Comparison of ENCODE assay signal across 12 mouse cellular contexts in the genomic region with DNA sequence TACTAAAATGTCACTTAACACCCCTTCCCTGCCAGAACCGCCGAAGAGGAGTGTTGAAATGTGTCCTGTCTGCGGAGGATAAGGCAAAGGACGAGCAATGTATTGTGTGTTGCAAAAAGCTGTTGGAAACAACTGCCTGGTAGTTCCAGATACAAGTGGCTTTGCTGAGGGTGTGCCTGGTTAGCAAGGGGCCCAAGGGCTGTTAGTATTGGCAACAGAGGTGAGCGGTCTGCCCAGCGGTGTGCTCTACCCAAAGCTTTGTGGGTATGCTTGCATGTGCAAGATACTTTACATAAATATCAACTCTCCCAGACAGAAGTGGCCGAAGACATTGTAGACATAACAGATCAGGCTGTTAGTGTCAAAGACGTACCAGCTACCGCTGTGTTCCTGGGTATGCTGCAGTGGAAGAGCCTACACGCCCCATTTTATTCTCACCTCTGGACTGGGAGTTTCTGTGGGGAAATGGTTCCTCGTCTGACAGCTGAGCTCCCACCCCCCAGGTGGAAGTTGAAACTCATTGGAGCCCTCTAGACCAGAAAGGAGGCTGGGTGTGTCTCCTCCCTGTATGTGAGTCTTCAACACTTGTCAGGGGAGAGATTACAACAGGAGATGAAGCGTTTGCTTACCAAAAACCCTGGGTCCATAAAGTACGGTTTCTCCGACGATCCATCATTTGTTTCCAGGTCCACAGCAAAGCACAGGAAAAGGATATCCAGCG. TPM values are rescaled to one million over a fixed set of nuclear protein-coding genes. Genes with fewer than 3 reads are reported as not detected.
A peak's percentile ranks its signal among the peaks of the same experiment; 100 is the strongest.
DNase-seq lines count a peak whose midpoint lies in the region; ATAC-seq lines count a peak whose summit lies in the region.
"Had no signal": no experiment of that assay in that cellular context is flagged by ENCODE, and none has a peak within 500 bp of the region (broad histone marks: within the 10 kb centered on the region; RNA-seq: fewer than 3 reads in every experiment).

No protein-coding gene starts in this region.

- WGBS in embryonic facial prominence, embryonic 15.5 days, result 79% methylated on average over 16 of the region's 16 CpGs
- 90% methylated on average over 16 of the region's 16 CpGs for WGBS in embryonic facial prominence, embryonic 10.5 days
- 32% methylated on average over 16 of the region's 16 CpGs for WGBS in liver, embryonic 16.5 days (ENCODE audit: insufficient replicate concordance)
- 92% methylated on average over 16 of the region's 16 CpGs for WGBS in hindbrain, embryonic 10.5 days

- H3K9me3 ChIP-seq in embryonic facial prominence, embryonic 15.5 days (replicated peaks), result no peaks in the 10 kb centered on the region
- no peaks in the 10 kb centered on the region for H3K9me3 ChIP-seq in embryonic facial prominence, embryonic 10.5 days
- H3K9me3 ChIP-seq in liver, embryonic 16.5 days (replicated peaks; ENCODE audit: control insufficient read depth, low read length), result no peaks in the 10 kb centered on the region
- H3K9me3 ChIP-seq in hindbrain, embryonic 10.5 days, result no peaks in the 10 kb centered on the region
- H3K9me3 ChIP-seq: midbrain, embryonic 10.5 days had no signal

- H3K36me3 ChIP-seq in embryonic facial prominence, embryonic 15.5 days, result peaks cover 49% of the 10 kb centered on the region
- H3K36me3 ChIP-seq in embryonic facial prominence, embryonic 10.5 days (replicated peaks), result peaks cover 64% of the 10 kb centered on the region
- peaks cover 11% of the 10 kb centered on the region for H3K36me3 ChIP-seq in liver, embryonic 16.5 days (ENCODE audit: control insufficient read depth, insufficient read depth)
- peaks cover 63% of the 10 kb centered on the region for H3K36me3 ChIP-seq in hindbrain, embryonic 10.5 days

- no peak overlapping the region for H3K9ac ChIP-seq in embryonic facial prominence, embryonic 15.5 days
- H3K9ac ChIP-seq in liver, embryonic 16.5 days (ENCODE audit: low read depth, low read length), result peak overlapping the region; percentile 35

- peaks cover 23% of the 10 kb centered on the region for H3K4me1 ChIP-seq in embryonic facial prominence, embryonic 15.5 days
- H3K4me1 ChIP-seq in embryonic facial prominence, embryonic 10.5 days, result peaks cover 20% of the 10 kb centered on the region
- peaks cover 17% of the 10 kb centered on the region for H3K4me1 ChIP-seq in liver, embryonic 16.5 days (ENCODE audit: control insufficient read depth, low read depth, low read length)
- H3K4me1 ChIP-seq in hindbrain, embryonic 10.5 days (replicated peaks), result peaks cover 10% of the 10 kb centered on the region

- no peak for DNase-seq in embryonic facial prominence, embryonic 10.5 days (ENCODE audit: low spot score)
- DNase-seq in spleen, adult 12 weeks (ENCODE audit: low spot score), result peak; percentile 4
- DNase-seq in spleen, postnatal 14 days (ENCODE audit: low spot score in 2 of 2), result no peak
- DNase-seq in retina, embryonic 14.5 days (ENCODE audit: low spot score), result no peak
- DNase-seq in hindbrain, embryonic 10.5 days (ENCODE audit: low spot score), result no peak
- DNase-seq: heart, postnatal 4 days; kidney, adult 11 months; retina, postnatal 1 day had no signal

- H3K27me3 ChIP-seq in embryonic facial prominence, embryonic 15.5 days, result no peaks in the 10 kb centered on the region
- H3K27me3 ChIP-seq in embryonic facial prominence, embryonic 10.5 days (replicated peaks; ENCODE audit: low read depth, poor library complexity, severe bottlenecking), result no peaks in the 10 kb centered on the region
- no peaks in the 10 kb centered on the region for H3K27me3 ChIP-seq in liver, embryonic 16.5 days (ENCODE audit: control insufficient read depth, insufficient read depth, low read depth, low read length)
- no peaks in the 10 kb centered on the region for H3K27me3 ChIP-seq in hindbrain, embryonic 10.5 days (ENCODE audit: insufficient read depth, poor library complexity, severe bottlenecking)

- peak overlapping the region; percentile 58; the same call in 1 of the 2 replicates for H3K27ac ChIP-seq in embryonic facial prominence, embryonic 15.5 days (replicated peaks)
- no peak overlapping the region for H3K27ac ChIP-seq in embryonic facial prominence, embryonic 10.5 days (replicated peaks)
- H3K27ac ChIP-seq in liver, embryonic 16.5 days (ENCODE audit: low read length), result peak overlapping the region; percentile 75
- no peak overlapping the region for H3K27ac ChIP-seq in hindbrain, embryonic 10.5 days
- H3K27ac ChIP-seq: midbrain, embryonic 10.5 days had no signal

- no peak overlapping the region for H3K4me2 ChIP-seq in embryonic facial prominence, embryonic 15.5 days (replicated peaks)
- peak overlapping the region; percentile 56 for H3K4me2 ChIP-seq in liver, embryonic 16.5 days (ENCODE audit: low read depth, low read length)

- no peak overlapping the region for H3K4me3 ChIP-seq in embryonic facial prominence, embryonic 15.5 days (replicated peaks)
- H3K4me3 ChIP-seq in embryonic facial prominence, embryonic 10.5 days, result no peak overlapping the region
- H3K4me3 ChIP-seq in liver, embryonic 16.5 days (ENCODE audit: low read depth, low read length), result peak overlapping the region; percentile 18; the same call in 1 of the 2 replicates
- no peak overlapping the region for H3K4me3 ChIP-seq in hindbrain, embryonic 10.5 days
- H3K4me3 ChIP-seq: midbrain, embryonic 10.5 days had no signal

- ATAC-seq in embryonic facial prominence, embryonic 15.5 days (ENCODE audit: insufficient number of reproducible peaks, low FRiP score, low TSS enrichment, low read depth), result no peak
- ATAC-seq in liver, embryonic 16.5 days (ENCODE audit: low read depth), result peak; percentile 91
- no peak for ATAC-seq in frontal cortex, adult (ENCODE audit: low TSS enrichment)

RNA-seq across cellular contexts. Expression of a gene that starts 34.3 kb away (rescaled TPM):
- polyA plus RNA-seq in embryonic facial prominence, embryonic 15.5 days (2015; fragmentation: Nextera tagmentation; extraction: Ambion mirVana), result 844 and 852 TPM in 2 replicates
- 864 and 874 TPM in 2 replicates for polyA plus RNA-seq in embryonic facial prominence, embryonic 10.5 days (2016; fragmentation: Nextera tagmentation; extraction: Ambion mirVana)
- polyA plus RNA-seq in liver, embryonic 16.5 days (2015; fragmentation: Nextera tagmentation; extraction: Ambion mirVana), result 100.0 and 103 TPM in 2 replicates
- 918 and 954 TPM in 2 replicates for polyA plus RNA-seq in hindbrain, embryonic 10.5 days (2016; fragmentation: Nextera tagmentation; extraction: Ambion mirVana)

Comparison
In these comparisons a context has a peak if more than half of its experiments do, and no peak if none do; other contexts are left out.
1. H3K27ac ChIP-seq: peak in embryonic facial prominence, embryonic 15.5 days (single experiment) and liver, embryonic 16.5 days (single experiment); none in embryonic facial prominence, embryonic 10.5 days (single experiment) and hindbrain, embryonic 10.5 days (single experiment).